Mouse (Mus musculus): Measurements from ENCODE around the gene A130010J15Rik. TPM values are rescaled to one million over a fixed set of nuclear protein-coding genes. Genes with fewer than 3 reads are reported as not detected.
A peak's percentile ranks its signal among the peaks of the same experiment; 100 is the strongest.

The A130010J15Rik gene
- polyA plus RNA-seq, 1 experiment from 2014 or later = 11.1 TPM

DNA sequence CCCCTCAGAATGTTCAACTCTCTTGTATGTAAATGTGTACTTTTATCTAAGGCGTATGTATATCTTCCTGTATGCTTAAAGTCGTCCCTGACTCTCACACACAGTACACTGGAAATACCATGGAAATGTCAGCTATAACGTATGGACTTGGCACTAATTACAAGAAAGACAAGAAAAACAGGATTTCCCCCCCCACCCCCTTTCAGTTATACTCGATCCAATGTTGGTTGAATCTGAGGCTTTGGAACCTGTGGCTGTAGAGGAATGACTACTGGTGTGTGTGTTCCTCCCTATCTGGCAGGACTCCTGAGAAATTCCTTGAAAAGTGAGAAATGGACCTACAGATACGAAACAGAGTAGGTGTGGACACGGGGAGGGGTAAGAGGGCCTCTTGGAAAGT is 20.4 kb downstream of the A130010J15Rik start:
- H3K9ac ChIP-seq = no peak overlapping the region
- H3K27ac ChIP-seq (replicated peaks) = peak overlapping the region; percentile 89
- ATAC-seq (ENCODE audit: extremely low read depth, insufficient number of reproducible peaks, low FRiP score, low TSS enrichment) = no peak
- H3K4me1 ChIP-seq = peaks cover 42% of the 10 kb centered on the region
- H3K4me3 ChIP-seq = no peak overlapping the region
- H3K36me3 ChIP-seq = no peaks in the 10 kb centered on the region
- no peaks in the 10 kb centered on the region for H3K9me3 ChIP-seq
- no peak overlapping the region for H3K4me2 ChIP-seq
- no peaks in the 10 kb centered on the region for H3K27me3 ChIP-seq (replicated peaks)
- WGBS = 59% methylated on average over 6 of the region's 6 CpGs

DNA sequence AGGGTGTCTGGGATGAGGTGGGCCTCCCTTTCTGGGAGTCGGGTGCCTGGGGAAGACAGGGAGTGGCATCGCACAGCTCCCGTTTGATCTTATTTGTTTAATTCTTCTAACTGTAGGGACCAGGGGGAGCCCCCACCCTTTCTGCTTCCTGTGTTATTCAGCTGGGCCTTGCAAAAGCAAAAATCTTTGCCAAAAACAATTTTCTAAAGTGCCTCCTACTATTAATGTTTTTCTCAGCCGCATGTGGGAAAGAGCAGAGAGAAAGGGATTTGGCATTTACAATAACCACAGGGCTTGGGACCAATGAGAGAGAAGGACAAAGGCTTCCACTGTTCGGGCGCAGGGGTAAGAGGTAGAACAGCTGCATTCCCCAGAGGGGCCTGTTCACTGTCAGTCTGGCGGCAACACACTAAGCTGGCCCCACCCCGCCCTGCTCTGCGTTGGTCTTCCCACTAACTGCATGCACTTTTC is 21.3 kb downstream of the A130010J15Rik start:
- ATAC-seq (ENCODE audit: extremely low read depth, insufficient number of reproducible peaks, low FRiP score, low TSS enrichment) = peak; percentile 84
- H3K9ac ChIP-seq = 0 out of 2 replicates have a peak overlapping the region, but pooled peaks have one; percentile 17
- H3K9me3 ChIP-seq = no peaks in the 10 kb centered on the region
- H3K4me2 ChIP-seq = peak overlapping the region; percentile 29
- peaks cover 42% of the 10 kb centered on the region for H3K4me1 ChIP-seq
- H3K27me3 ChIP-seq (replicated peaks) = no peaks in the 10 kb centered on the region
- no peaks in the 10 kb centered on the region for H3K36me3 ChIP-seq
- H3K27ac ChIP-seq (replicated peaks) = peak overlapping the region; percentile 89
- no peak overlapping the region for H3K4me3 ChIP-seq
- WGBS = 14% methylated on average over 9 of the region's 9 CpGs

DNA sequence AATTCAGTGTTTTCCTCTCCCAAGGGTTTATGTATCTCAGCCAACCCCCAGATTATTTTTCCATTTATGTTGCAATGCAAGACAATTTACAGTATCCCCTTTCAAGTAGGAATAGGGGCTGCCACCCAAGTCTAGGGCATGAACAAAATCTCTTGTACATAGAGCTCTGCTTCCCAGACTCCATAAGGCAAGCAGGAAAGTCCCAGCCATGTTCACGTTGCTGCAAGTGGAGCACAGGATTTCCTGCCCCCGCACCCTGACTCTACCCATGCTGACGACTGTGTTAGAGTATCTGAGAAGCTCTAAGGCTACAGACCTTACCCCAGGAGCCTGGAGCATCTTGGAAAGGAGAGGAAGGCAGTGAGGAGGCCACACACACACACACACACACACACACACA is 21.9 kb downstream of the A130010J15Rik start:
- no peaks in the 10 kb centered on the region for H3K27me3 ChIP-seq (replicated peaks)
- no peak for ATAC-seq (ENCODE audit: extremely low read depth, insufficient number of reproducible peaks, low FRiP score, low TSS enrichment)
- no peak overlapping the region for H3K9ac ChIP-seq
- peak overlapping the region; percentile 89 for H3K27ac ChIP-seq (replicated peaks)
- no peaks in the 10 kb centered on the region for H3K9me3 ChIP-seq
- H3K4me2 ChIP-seq = peak overlapping the region; percentile 29
- peaks cover 42% of the 10 kb centered on the region for H3K4me1 ChIP-seq
- WGBS = 25% methylated on average over 3 of the region's 3 CpGs
- H3K36me3 ChIP-seq = no peaks in the 10 kb centered on the region
- no peak overlapping the region for H3K4me3 ChIP-seq

DNA sequence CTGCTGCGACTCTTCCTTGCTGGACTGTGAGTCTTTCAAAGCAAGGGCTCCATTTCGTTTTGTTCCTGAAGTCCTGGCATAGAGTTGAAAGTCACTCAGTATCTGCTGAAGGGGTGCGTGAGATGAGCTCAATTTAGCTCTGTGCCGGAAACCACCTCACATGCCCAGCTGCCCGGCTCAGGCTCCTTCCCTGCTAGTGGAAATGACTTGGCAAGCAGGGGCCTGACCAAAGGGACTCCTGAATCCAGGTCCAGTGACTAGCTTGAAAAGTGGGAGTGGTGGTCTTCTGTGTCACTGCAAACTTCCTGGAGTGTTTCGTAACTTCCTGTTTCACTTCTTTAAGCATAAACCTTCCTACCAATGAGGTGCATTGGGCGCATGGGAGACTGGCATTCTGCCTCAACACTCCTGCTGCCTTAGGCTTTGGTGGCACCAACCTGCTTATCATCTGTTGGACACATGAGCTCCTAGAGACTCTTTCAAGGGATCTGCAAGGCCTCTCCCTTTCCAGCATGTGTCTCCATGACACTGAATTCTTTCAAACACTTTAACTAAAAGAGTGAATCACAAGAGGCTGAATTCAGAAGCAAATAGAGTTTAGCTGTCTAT is 23.9 kb downstream of the A130010J15Rik start:
- Histone ChIP-seq H3K9ac (no peak overlapping the region), H3K9me3 (no peaks in the 10 kb centered on the region), H3K27ac (replicated peaks) (peak overlapping the region; percentile 89), H3K27me3 (replicated peaks) (no peaks in the 10 kb centered on the region), H3K4me3 (no peak overlapping the region), H3K36me3 (no peaks in the 10 kb centered on the region), H3K4me1 (peaks cover 45% of the 10 kb centered on the region), H3K4me2 (no peak overlapping the region)
- WGBS = 61% methylated on average over 7 of the region's 7 CpGs
- ATAC-seq (ENCODE audit: extremely low read depth, insufficient number of reproducible peaks, low FRiP score, low TSS enrichment) = no peak

DNA sequence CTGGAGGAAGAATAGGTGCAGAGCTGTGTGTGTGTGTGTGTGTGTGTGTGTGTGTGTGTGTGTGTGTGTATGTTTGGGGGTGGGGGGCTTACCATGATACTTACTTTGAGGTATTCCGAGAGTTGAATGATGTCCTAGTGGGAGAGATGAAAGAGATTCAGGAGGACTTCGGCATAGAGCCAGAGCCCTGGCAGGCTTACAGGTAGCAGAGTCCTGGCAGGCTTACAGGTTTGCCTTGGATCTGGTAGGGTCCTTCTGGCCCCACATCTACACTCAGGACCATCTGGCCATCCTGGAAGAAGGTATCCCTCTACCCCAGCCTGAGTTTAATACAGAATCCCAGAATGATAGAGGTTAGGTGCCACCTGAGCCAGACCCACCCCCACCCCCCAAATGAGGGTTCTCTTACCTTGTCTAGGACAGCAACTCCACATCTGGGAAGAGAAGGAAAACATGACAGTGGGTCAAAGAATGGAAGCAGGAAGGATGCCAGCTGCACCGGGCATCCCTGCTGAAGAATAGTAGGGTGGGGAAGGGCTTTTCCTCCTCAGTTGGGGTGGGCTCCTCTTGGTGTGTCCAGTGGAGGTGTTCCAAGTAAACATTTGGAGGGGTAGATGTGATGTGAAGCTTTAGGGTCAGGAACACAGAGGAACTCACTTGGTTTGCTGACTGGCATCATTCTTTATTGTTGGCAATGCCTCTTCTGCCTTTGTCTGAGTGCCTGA is 26.7 kb downstream of the A130010J15Rik start:
- Histone ChIP-seq H3K27me3 (replicated peaks) (no peaks in the 10 kb centered on the region), H3K4me2 (no peak overlapping the region), H3K4me1 (peaks cover 32% of the 10 kb centered on the region), H3K27ac (replicated peaks) (no peak overlapping the region), H3K9me3 (no peaks in the 10 kb centered on the region), H3K36me3 (no peaks in the 10 kb centered on the region), H3K9ac (no peak overlapping the region), H3K4me3 (no peak overlapping the region)
- ATAC-seq (ENCODE audit: extremely low read depth, insufficient number of reproducible peaks, low FRiP score, low TSS enrichment) = no peak
- 68% methylated on average over 3 of the region's 3 CpGs for WGBS

GRCm38 (mm10) chr1:193195169-193195810 is 27.4 kb downstream of the A130010J15Rik start:
- no peak overlapping the region for H3K9ac ChIP-seq
- H3K4me3 ChIP-seq = no peak overlapping the region
- no peaks in the 10 kb centered on the region for H3K36me3 ChIP-seq
- ATAC-seq (ENCODE audit: extremely low read depth, insufficient number of reproducible peaks, low FRiP score, low TSS enrichment) = no peak
- H3K27ac ChIP-seq (replicated peaks) = no peak overlapping the region
- no peaks in the 10 kb centered on the region for H3K9me3 ChIP-seq
- peaks cover 25% of the 10 kb centered on the region for H3K4me1 ChIP-seq
- H3K4me2 ChIP-seq = no peak overlapping the region
- whole genome bisulfite sequencing = 57% methylated on average over 3 of the region's 3 CpGs
- H3K27me3 ChIP-seq (replicated peaks) = no peaks in the 10 kb centered on the region

DNA sequence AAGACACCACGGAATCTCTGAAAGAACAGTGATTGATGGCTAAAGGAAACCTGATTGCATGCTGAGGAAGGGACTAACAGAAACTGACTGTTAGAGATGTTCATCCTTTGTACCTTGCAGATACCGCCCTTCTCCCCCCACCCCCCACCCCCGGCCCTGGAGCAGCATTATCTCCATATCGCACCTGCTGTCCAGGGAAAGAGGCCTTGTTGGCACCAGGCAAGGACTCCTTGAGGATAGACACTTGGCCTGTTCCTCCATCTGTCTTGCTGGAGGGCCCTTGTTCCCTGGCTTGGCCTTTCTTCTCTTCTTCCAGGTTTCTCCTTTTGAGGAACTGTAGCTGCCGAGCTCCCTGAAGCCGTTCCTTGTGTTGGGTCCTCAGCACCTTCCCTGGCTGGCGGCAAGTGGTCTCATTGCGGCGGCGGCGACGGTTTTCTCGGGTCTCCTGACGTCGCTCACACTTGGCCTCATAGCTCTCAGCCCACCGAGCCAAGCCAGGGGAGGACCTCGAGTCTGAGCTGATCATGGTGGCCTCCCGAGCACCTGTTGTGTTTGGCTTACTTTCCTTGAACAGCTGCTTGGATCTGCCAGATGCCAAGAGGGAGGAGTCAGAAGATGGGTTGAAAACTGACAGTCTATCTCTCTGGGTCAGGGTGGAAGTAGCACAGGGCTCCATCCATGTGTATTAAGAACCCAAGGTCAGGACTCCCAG is 29.8 kb downstream of the A130010J15Rik start:
- Histone ChIP-seq H3K9ac (no peak overlapping the region), H3K27ac (replicated peaks) (no peak overlapping the region), H3K4me1 (peaks cover 7% of the 10 kb centered on the region; the same call in 1 of the 2 replicates), H3K4me3 (no peak overlapping the region), H3K36me3 (no peaks in the 10 kb centered on the region), H3K27me3 (replicated peaks) (no peaks in the 10 kb centered on the region), H3K9me3 (no peaks in the 10 kb centered on the region), H3K4me2 (no peak overlapping the region)
- 82% methylated on average over 18 of the region's 18 CpGs for WGBS
- no peak for ATAC-seq (ENCODE audit: extremely low read depth, insufficient number of reproducible peaks, low FRiP score, low TSS enrichment)

DNA sequence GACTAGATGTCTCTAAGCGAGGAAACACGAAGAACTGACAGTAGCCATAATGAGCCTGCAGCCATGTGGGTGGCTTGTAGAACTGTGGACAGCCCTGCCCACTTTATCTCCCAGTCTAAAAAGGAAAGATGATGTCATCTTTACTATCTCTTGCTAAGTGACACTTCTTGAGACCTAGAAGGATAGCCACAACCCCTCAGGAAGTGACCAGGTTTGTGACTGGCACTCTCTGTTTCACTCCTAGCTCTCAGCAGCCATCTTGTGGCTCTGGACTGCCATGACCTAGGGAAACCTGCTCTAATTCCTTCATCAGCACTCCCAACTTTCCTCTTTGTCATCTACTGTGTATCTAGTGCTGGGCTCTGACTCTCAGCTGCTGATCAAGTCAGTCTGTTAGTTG is 30.5 kb downstream of the A130010J15Rik start:
- Histone ChIP-seq H3K27ac (replicated peaks) (no peak overlapping the region), H3K4me1 (peaks cover 7% of the 10 kb centered on the region; the same call in 1 of the 2 replicates), H3K9me3 (no peaks in the 10 kb centered on the region), H3K4me2 (no peak overlapping the region), H3K27me3 (replicated peaks) (no peaks in the 10 kb centered on the region), H3K9ac (no peak overlapping the region), H3K36me3 (no peaks in the 10 kb centered on the region), H3K4me3 (no peak overlapping the region)
- WGBS = 77% methylated on average over 2 of the region's 2 CpGs
- no peak for ATAC-seq (ENCODE audit: extremely low read depth, insufficient number of reproducible peaks, low FRiP score, low TSS enrichment)

GRCm38 (mm10) chr1:193200640-193201382 is 33.0 kb downstream of the A130010J15Rik start:
- H3K9ac ChIP-seq = no peak overlapping the region
- H3K27ac ChIP-seq (replicated peaks) = no peak overlapping the region

GRCm38 (mm10) chr1:193201383-193201778 is 33.5 kb downstream of the A130010J15Rik start, which contains the start of gene Traf3ip3:
Gene Traf3ip3 (minus strand): TSS chr1:193201703.
- no peaks in the 10 kb centered on the region for H3K27me3 ChIP-seq (replicated peaks)
- ATAC-seq (ENCODE audit: extremely low read depth, insufficient number of reproducible peaks, low FRiP score, low TSS enrichment) = no peak
- H3K9ac ChIP-seq = no peak within 1 kb of the TSS
- H3K27ac ChIP-seq (replicated peaks) = no peak within 1 kb of the TSS
- WGBS = 59% methylated on average over 5 of the region's 5 CpGs
- no peaks in the 10 kb centered on the region for H3K9me3 ChIP-seq
- H3K4me1 ChIP-seq = peaks cover 7% of the 10 kb centered on the region; the same call in 1 of the 2 replicates
- no peak within 1 kb of the TSS for H3K4me3 ChIP-seq
- no peak within 1 kb of the TSS for H3K4me2 ChIP-seq
- no peaks in the 10 kb centered on the region for H3K36me3 ChIP-seq

More at GRCm38 (mm10) chr1:193200640-193201382, 33.0 kb downstream of the A130010J15Rik start:
- WGBS = 78% methylated on average over 8 of the region's 8 CpGs
- Histone ChIP-seq H3K36me3 (no peaks in the 10 kb centered on the region), H3K9me3 (no peaks in the 10 kb centered on the region), H3K4me2 (no peak overlapping the region), H3K4me1 (peaks cover 7% of the 10 kb centered on the region; the same call in 1 of the 2 replicates), H3K27me3 (replicated peaks) (no peaks in the 10 kb centered on the region), H3K4me3 (no peak overlapping the region)
- ATAC-seq (ENCODE audit: extremely low read depth, insufficient number of reproducible peaks, low FRiP score, low TSS enrichment) = no peak
